Mouse (Mus musculus) urinary bladder, postnatal 25 days (tissue): ENCODE measurements around the gene Skap1.

ENCODE experiments used
- DNase-seq: peaks from one replicate; pipeline ENCODE4 v3.0.0; 2022; ENCODE audit warnings: low spot score

The Skap1 gene

DNA sequence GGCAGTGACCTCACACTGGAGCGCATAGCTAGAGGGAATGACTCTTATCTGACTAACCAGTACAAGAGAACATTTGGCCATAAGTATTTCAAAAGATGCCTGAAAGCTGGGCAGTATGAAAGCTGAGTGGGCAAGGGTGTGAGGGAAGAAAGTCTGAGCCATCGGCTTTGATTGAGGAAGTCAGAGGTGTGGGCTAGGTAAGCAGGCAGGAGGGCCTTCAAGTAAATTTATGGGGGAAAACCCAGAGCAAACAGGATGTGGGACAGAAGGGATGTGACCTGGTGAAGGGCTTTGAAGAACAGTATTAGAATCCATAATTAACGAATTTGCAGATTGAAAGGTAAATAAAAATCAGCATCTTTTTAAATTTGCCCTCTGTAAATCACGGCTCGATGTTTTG, 95.8 kb downstream of the Skap1 start:
- DNase-seq, result no peak

GRCm38 (mm10) chr11:96564088-96564487, 99.7 kb downstream of the Skap1 start:
- no peak for DNase-seq

GRCm38 (mm10) chr11:96572515-96572914, 108.1 kb downstream of the Skap1 start:
- DNase-seq, result no peak

- DNase-seq, result no peak
Measured at GRCm38 (mm10) chr11:96576491-96577427, 112.4 kb downstream of the Skap1 start.

GRCm38 (mm10) chr11:96578551-96579283, 114.3 kb downstream of the Skap1 start:
- DNase-seq, result no peak

DNA sequence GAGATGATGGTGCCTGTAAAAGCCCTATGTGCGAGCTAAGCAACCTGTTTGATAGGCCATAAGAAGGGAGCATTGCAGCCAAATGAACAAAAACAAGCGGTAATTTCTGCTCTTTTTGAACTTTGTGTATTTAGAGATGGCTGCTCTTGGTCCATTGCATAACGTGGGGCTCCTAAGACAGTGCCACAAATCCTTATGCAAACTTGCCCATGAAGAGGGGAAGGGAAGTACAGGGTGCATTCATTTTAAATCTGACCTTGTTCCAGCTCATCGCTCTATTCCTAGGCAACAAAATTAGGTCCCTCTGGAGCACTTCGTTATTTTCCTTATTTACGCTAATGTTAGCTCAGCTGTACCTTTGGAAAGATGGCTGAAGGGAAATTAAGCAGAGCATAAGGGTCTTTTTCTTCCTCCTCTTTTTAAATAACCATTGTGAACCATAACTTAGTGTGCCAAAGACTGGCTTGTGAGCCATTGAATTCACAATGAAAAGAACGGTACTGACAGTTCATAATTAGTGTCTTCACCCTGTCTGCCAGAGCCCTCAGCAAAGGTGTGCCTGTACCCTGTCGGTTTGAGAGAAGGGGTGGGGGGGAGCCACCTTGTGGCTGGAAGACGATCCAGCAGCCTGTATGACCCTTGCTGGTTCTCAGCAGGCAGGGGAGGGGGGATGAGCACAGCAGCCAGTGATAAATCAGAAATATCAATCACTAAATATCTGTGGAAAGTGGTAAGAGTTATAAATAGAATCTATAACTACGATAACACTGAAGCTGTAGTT, 117.4 kb downstream of the Skap1 start:
- no peak for DNase-seq

DNA sequence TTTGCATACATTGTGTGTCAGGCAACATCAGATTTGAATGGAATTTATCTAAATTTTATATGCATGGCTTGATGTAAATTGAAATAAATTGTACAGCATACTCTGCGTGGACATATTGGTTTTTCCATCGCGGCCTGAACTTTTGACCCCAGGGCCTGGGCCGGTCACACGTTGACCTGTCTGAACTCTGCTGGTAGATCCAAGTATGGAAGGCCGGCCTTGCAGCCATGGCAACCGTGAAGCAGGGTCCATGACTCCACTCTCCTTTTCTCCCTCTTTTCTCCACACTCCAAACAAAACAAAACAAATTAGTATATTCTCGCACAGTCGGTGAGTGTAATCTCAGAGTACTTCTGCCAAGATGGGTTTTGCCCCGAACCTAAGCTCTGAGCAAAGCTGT, 118.2 kb downstream of the Skap1 start:
- DNase-seq, result no peak

DNA sequence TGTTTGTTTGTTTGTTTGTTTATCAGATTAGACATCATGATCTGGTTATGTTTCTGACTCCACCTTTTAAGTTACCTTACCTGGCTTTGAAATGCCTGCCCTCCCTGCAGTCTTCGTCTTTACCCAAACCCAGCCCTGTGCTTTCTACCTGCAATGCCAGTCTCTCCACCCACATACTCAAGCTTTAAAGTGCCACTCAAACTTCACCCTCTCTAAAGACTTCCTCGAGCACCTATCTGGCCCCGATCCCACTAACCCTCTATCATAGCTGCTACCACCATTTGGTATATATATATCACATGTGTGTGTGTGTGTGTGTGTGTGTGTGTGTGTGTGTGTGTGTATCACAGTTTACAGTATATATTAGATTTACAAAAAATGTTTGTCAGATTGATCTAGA, 125.4 kb downstream of the Skap1 start:
- DNase-seq, result no peak

DNA sequence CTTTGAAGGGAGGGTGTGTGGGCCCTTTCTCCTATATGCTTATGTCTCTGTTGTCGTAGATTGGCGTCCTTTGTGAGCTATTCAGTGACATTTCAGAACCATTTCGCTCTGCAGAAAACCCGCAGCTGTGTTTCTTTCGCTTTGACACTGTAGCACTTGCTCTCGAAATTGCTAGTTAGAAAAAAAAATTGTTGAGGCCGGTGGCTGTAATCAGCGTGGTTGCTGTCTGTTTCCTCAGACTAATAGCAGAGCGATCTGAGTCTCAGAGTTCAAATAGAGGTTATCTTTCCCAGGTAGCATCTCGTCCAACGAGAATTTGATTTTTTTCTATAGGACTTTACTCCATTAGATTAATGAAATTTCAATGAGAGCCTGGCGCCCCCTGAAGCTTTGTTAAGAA, 131.5 kb downstream of the Skap1 start:
- DNase-seq, result no peak

GRCm38 (mm10) chr11:96596301-96596700, 131.9 kb downstream of the Skap1 start:
- no peak for DNase-seq

- no peak for DNase-seq
Measured at GRCm38 (mm10) chr11:96602806-96603205, 138.4 kb downstream of the Skap1 start.

- DNase-seq, result no peak
Measured at GRCm38 (mm10) chr11:96604306-96604705, 139.9 kb downstream of the Skap1 start.

DNA sequence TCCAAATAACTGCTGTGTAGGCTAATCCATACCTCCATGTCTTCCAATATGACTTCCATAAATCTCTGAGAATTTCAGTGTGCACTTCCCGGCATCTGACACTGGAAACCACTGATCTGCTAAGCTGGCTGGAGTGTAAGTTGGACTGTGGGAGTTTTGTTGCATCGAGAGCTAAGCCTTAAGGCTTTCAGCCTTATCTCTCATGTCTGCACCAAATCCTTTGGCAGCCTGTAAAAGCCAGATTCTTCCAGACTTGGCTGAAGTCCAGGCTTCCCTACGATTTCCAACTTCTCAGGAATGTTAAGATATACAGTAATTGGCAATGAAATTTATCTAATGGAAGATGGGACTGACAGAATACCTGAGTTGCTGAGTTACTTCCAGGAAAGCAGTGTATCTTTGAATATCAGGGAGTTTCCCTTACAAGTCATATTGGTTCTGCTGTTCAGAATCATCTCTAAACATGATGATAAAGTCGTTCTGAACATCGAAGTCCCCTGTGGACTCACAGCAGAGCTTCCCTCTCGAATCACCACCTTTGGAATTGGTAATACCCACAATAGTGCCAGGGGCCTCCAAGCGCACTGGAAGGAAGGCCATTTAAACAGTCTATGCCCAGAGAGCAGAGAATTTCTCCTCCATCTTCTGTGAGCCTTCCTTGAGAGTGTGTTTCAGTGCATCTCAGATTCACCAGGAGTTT, 140.5 kb downstream of the Skap1 start:
- no peak for DNase-seq

GRCm38 (mm10) chr11:96605516-96605915, 141.1 kb downstream of the Skap1 start:
- no peak for DNase-seq

- no peak for DNase-seq
Measured at GRCm38 (mm10) chr11:96612596-96612995, 148.2 kb downstream of the Skap1 start.

DNA sequence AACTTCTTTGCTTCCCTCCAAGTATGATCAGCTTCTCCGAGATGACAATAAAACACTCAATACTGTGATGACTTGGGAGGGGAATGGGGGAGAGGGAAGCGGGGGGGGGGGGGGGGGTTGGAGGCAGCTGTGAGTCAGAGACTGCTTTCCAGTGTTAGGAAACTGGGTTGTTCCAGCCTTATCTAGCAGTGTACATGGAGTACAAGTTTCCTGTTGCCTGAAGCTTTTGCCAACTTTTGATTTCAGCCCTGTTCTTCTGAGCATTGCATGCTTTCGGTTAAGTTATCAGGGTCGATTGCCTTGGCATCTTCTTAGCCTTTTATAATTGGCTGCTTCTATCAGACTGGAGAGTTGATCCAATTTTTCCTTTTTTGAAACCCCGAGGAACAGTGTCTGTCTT, 152.4 kb downstream of the Skap1 start:
- DNase-seq, result no peak

GRCm38 (mm10) chr11:96618789-96619445, 154.5 kb downstream of the Skap1 start:
- DNase-seq, result no peak

- DNase-seq, result no peak
Measured at GRCm38 (mm10) chr11:96619576-96619975, 155.2 kb downstream of the Skap1 start.

DNA sequence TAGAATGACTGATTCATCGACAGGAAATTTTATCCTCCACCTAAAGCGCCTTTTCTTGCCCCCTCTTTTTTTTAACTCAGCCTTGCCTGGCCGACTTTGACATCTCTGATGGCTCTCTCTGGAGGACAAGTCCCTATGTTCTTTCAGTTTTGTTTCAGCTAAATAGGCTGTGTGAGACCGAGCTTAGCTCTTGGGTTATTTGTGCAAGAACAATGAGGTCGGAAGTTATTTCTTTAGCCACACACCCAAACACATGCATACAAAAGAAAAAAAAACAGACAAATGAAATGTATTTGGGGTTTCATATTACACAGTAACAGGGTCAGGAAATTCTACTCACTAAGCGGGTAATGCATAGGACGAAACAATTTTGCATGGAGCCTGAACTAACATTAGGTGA, 155.6 kb downstream of the Skap1 start:
- DNase-seq, result no peak

GRCm38 (mm10) chr11:96620660-96621059, 156.3 kb downstream of the Skap1 start:
- no peak for DNase-seq

DNA sequence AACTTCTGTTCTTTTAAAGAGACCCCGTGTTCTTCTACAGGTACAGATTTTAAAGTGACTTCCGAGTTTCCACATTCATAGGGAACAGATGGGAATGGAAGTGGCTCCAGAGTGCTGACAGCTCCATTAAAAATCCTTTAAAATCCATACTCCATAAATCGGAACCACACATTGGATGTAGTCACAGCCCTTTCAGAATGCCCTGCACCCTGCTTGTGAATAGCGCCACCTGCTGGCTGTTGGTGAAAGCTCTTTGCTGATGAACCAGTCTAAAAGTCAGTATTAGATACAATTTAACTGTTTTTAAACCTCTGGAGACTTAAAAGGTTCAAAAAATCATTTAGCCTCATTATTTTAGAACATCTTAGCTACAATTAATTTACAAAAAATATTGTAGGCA, 156.8 kb downstream of the Skap1 start:
- peak; percentile 82 for DNase-seq
